Mouse (Mus musculus) embryonic facial prominence, embryonic 14.5 days (tissue): ENCODE data around the gene Gm20388. TPM values are rescaled to one million over a fixed set of nuclear protein-coding genes. Genes with fewer than 3 reads are reported as not detected.

Source experiments
- ATAC-seq: fragments of 200-750 bp; cut with Nextera tagmentation; 2 replicates; pipeline ENCODE4 v1.8.0; 2017; ENCODE audit warnings: low read depth, moderate number of reproducible peaks, moderate TSS enrichment
- DNase-seq: peaks from one replicate; pipeline ENCODE4 v3.0.0-alpha.2; 2015; ENCODE audit warnings: low spot score
- H3K27ac ChIP-seq: fragments of 300-500 bp; sonication (generic); replicated peaks from 2 replicates; pipeline ENCODE4 v1.5.1; 2014; ENCODE audit warnings: low read depth, mild to moderate bottlenecking, low read length, moderate library complexity
- H3K27me3 ChIP-seq: fragments of 300-500 bp; sonication (generic); replicated peaks from 2 replicates; pipeline ENCODE4 v1.6.1; 2014; ENCODE audit warnings: low read length; ENCODE audit not compliant: control insufficient read depth, insufficient read depth
- H3K36me3 ChIP-seq: fragments of 300-500 bp; sonication (generic); 2 replicates; pipeline ENCODE4 v1.6.1; 2014; ENCODE audit warnings: low read length, mixed read lengths; ENCODE audit not compliant: control insufficient read depth, insufficient read depth
- H3K4me1 ChIP-seq: fragments of 300-500 bp; sonication (generic); 2 replicates; pipeline ENCODE4 v1.6.1; 2014; ENCODE audit warnings: antibody characterized with exemption, low read length; ENCODE audit not compliant: control insufficient read depth, insufficient read depth
- H3K4me2 ChIP-seq: fragments of 300-500 bp; sonication (generic); 2 replicates; pipeline ENCODE4 v1.6.1; 2014; ENCODE audit warnings: low read depth, mild to moderate bottlenecking, low read length, moderate library complexity, mixed read lengths
- H3K4me3 ChIP-seq: fragments of 300-500 bp; sonication (generic); 2 replicates; pipeline ENCODE4 v1.5.1; 2014; ENCODE audit warnings: low read depth, mild to moderate bottlenecking, low read length
- H3K9ac ChIP-seq: fragments of 300-500 bp; sonication (generic); 2 replicates; pipeline ENCODE4 v1.6.1; 2014; ENCODE audit warnings: low read depth, mild to moderate bottlenecking, low read length, moderate library complexity, mixed read lengths
- H3K9me3 ChIP-seq: fragments of 300-500 bp; sonication (generic); 2 replicates; pipeline ENCODE4 v1.6.1; 2016; ENCODE audit warnings: low read length; ENCODE audit not compliant: control insufficient read depth
- WGBS: fragments of 180-500 bp; shearing (Covaris S2); extraction: QIAGEN DNeasy Blood & Tissue Kit; methylation state at CpG from one replicate; pipeline ENCODE4 v1.1.7; 2014; 5-methylcytosine and 5-hydroxymethylcytosine counted together
- polyA plus RNA-seq: library from polyadenylated mRNA; unstranded; fragments of >200 nt; fragmentation: Nextera tagmentation; extraction: Ambion mirVana; gene quantifications from 2 replicates; pipeline ENCODE4 v1.2.1, GENCODE M21; 2014

Gene Gm20388
- polyA plus RNA-seq, 1 experiment from 2014 or later, result not detected

- no peak for ATAC-seq
- Histone ChIP-seq H3K9ac (0 out of 2 replicates have a peak overlapping the region, but pooled peaks have one; percentile 8), H3K36me3 (no peaks in the 10 kb centered on the region), H3K4me3 (no peak overlapping the region), H3K4me1 (peaks cover 15% of the 10 kb centered on the region; the same call in 1 of the 2 replicates), H3K9me3 (no peaks in the 10 kb centered on the region), H3K27ac (no peak overlapping the region), H3K27me3 (no peaks in the 10 kb centered on the region), H3K4me2 (no peak overlapping the region)
- DNase-seq, result no peak
- 77% methylated on average over 3 of the region's 3 CpGs for WGBS
Measured at GRCm38 (mm10) chr8:121642804-121643203, 1732.2 kb downstream of the Gm20388 start.

GRCm38 (mm10) chr8:121643384-121643783 is 1732.7 kb downstream of the Gm20388 start:
- Histone ChIP-seq H3K4me1 (peaks cover 20% of the 10 kb centered on the region; the same call in 1 of the 2 replicates), H3K9ac (0 out of 2 replicates have a peak overlapping the region, but pooled peaks have one; percentile 6), H3K36me3 (0 out of 2 replicates have a peak, but pooled peaks cover under 1% of the 10 kb centered on the region), H3K27ac (no peak overlapping the region; the same call in 1 of the 2 replicates), H3K27me3 (no peaks in the 10 kb centered on the region), H3K4me3 (no peak overlapping the region), H3K4me2 (no peak overlapping the region), H3K9me3 (no peaks in the 10 kb centered on the region)
- DNase-seq (no peak), ATAC-seq (no peak)
- 66% methylated on average over 11 of the region's 11 CpGs for WGBS

- Histone ChIP-seq H3K4me3 (no peak overlapping the region), H3K27me3 (no peaks in the 10 kb centered on the region), H3K9me3 (no peaks in the 10 kb centered on the region), H3K36me3 (0 out of 2 replicates have a peak, but pooled peaks cover 9% of the 10 kb centered on the region), H3K4me1 (peaks cover 45% of the 10 kb centered on the region), H3K4me2 (no peak overlapping the region), H3K9ac (no peak overlapping the region), H3K27ac (no peak overlapping the region)
- WGBS, result 78% methylated on average over 12 of the region's 12 CpGs
- ATAC-seq (no peak), DNase-seq (no peak)
Measured at GRCm38 (mm10) chr8:121647511-121648215, 1737.0 kb downstream of the Gm20388 start.

GRCm38 (mm10) chr8:121648451-121648850 is 1737.8 kb downstream of the Gm20388 start:
- Histone ChIP-seq H3K9me3 (no peaks in the 10 kb centered on the region), H3K4me1 (peaks cover 43% of the 10 kb centered on the region), H3K4me2 (no peak overlapping the region), H3K9ac (0 out of 2 replicates have a peak overlapping the region, but pooled peaks have one; percentile 25), H3K27ac (no peak overlapping the region), H3K4me3 (no peak overlapping the region), H3K36me3 (0 out of 2 replicates have a peak, but pooled peaks cover 9% of the 10 kb centered on the region), H3K27me3 (no peaks in the 10 kb centered on the region)
- ATAC-seq (no peak), DNase-seq (no peak)
- WGBS, result 71% methylated on average over 16 of the region's 16 CpGs

- H3K36me3 ChIP-seq, result 0 out of 2 replicates have a peak, but pooled peaks cover 9% of the 10 kb centered on the region
- no peak for ATAC-seq
- WGBS, result 73% methylated on average over 5 of the region's 5 CpGs
- no peaks in the 10 kb centered on the region for H3K27me3 ChIP-seq
- H3K27ac ChIP-seq, result no peak overlapping the region
- peak overlapping the region; percentile 98 for H3K4me2 ChIP-seq
- no peaks in the 10 kb centered on the region for H3K9me3 ChIP-seq
- peak overlapping the region; percentile 75 for H3K4me3 ChIP-seq
- no peak for DNase-seq
- H3K9ac ChIP-seq, result peak overlapping the region; percentile 78
- peaks cover 47% of the 10 kb centered on the region for H3K4me1 ChIP-seq
Measured at GRCm38 (mm10) chr8:121649423-121649822, 1738.8 kb downstream of the Gm20388 start.

GRCm38 (mm10) chr8:121649904-121650303 is 1739.3 kb downstream of the Gm20388 start:
- H3K27ac ChIP-seq, result no peak overlapping the region
- H3K4me2 ChIP-seq, result peak overlapping the region; percentile 98
- ATAC-seq, result no peak
- 0 out of 2 replicates have a peak, but pooled peaks cover 9% of the 10 kb centered on the region for H3K36me3 ChIP-seq
- H3K9ac ChIP-seq, result peak overlapping the region; percentile 78
- no peaks in the 10 kb centered on the region for H3K27me3 ChIP-seq
- H3K4me1 ChIP-seq, result peaks cover 43% of the 10 kb centered on the region
- no peaks in the 10 kb centered on the region for H3K9me3 ChIP-seq
- 56% methylated on average over 7 of the region's 10 CpGs for WGBS
- no peak for DNase-seq
- peak overlapping the region; percentile 75 for H3K4me3 ChIP-seq

- Histone ChIP-seq H3K9ac (peak overlapping the region; percentile 78), H3K27ac (no peak overlapping the region), H3K4me3 (peak overlapping the region; percentile 75), H3K4me1 (peaks cover 41% of the 10 kb centered on the region), H3K27me3 (no peaks in the 10 kb centered on the region), H3K36me3 (0 out of 2 replicates have a peak, but pooled peaks cover 9% of the 10 kb centered on the region), H3K4me2 (peak overlapping the region; percentile 98), H3K9me3 (no peaks in the 10 kb centered on the region)
- ATAC-seq, result no peak
- WGBS, result 54% methylated on average over 20 of the region's 20 CpGs
- DNase-seq, result no peak
Measured at GRCm38 (mm10) chr8:121650389-121651307, 1740.0 kb downstream of the Gm20388 start.

GRCm38 (mm10) chr8:121651308-121651873 is 1740.8 kb downstream of the Gm20388 start:
- Histone ChIP-seq H3K9ac (peak overlapping the region; percentile 78), H3K9me3 (no peaks in the 10 kb centered on the region), H3K27ac (no peak overlapping the region), H3K4me2 (peak overlapping the region; percentile 98), H3K36me3 (0 out of 2 replicates have a peak, but pooled peaks cover 9% of the 10 kb centered on the region), H3K4me3 (peak overlapping the region; percentile 75), H3K27me3 (no peaks in the 10 kb centered on the region), H3K4me1 (peaks cover 41% of the 10 kb centered on the region)
- ATAC-seq, result no peak
- DNase-seq, result no peak
- 30% methylated on average over 16 of the region's 47 CpGs for WGBS
